Mouse (Mus musculus): ENCODE data around the gene Mab21l3. TPM values are rescaled to one million over a fixed set of nuclear protein-coding genes. Genes with fewer than 3 reads are reported as not detected.
"Not testable (repeated sequence)": the region's sequence is repeated elsewhere in the genome, so short reads cannot be mapped to it uniquely, and the experiment has no call there.

Mab21l3 gene
- total RNA-seq, 2 experiments from 2014 or later = 0.12 to 0.16 TPM

- DNase-seq (ENCODE audit: low spot score in 2 of 2) = no peak
Measured at GRCm38 (mm10) chr3:101842372-101843094, 6.2 kb downstream of the Mab21l3 start.

GRCm38 (mm10) chr3:101839327-101839726, 9.4 kb downstream of the Mab21l3 start:
- no peak for DNase-seq (ENCODE audit: low spot score in 2 of 2)

GRCm38 (mm10) chr3:101836971-101837370, 11.8 kb downstream of the Mab21l3 start:
- no peak for DNase-seq (ENCODE audit: low spot score in 2 of 2)

DNA sequence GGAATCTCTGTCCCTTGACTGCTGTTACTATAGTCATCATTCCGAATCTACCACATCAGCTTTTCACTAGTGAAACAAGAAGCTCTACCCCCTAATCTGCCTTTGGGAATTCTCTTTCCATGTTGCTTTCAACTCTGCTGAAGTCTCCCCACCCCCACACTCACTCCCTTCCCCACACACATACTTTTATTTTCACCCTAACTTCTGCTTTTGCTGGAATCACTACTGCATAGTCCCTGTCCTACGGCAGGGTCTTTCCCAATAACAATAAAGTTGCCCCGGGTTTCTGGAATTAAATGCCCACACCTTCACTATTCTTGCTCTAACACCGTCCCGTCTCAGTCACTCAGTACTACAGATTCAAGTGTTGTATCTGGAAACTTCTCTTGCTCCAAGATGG, 12.2 kb downstream of the Mab21l3 start:
- no peak for DNase-seq (ENCODE audit: low spot score in 2 of 2)

DNA sequence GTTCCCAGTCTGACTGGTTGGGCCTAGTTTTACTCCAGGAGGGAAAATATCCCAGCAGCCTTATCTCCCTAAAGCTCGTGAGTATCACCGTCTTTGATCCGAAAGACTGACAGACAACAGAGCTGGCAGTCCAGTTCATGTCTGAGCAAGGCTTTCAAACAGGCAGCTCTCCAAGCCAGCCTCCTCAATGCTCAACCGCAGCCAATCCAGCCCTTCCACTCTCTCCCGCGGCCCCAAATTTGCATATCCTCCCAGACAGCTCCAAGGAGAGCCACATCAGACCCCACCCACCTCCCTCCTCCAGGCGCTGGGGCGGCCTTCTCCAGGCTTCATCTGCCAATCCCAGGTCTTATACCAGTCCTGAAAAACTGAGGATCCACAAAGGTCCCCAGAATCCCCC, 12.7 kb downstream of the Mab21l3 start:
- DNase-seq (ENCODE audit: low spot score in 2 of 2) = peak; percentile 57 to 78

- DNase-seq (ENCODE audit: low spot score in 2 of 2) = no peak
Measured at GRCm38 (mm10) chr3:101831189-101831858, 17.4 kb downstream of the Mab21l3 start.

GRCm38 (mm10) chr3:101829881-101830616, 18.7 kb downstream of the Mab21l3 start:
- DNase-seq (ENCODE audit: low spot score in 2 of 2) = no peak

- DNase-seq (ENCODE audit: low spot score in 2 of 2) = no peak
Measured at GRCm38 (mm10) chr3:101828595-101828994, 20.2 kb downstream of the Mab21l3 start.

GRCm38 (mm10) chr3:101827220-101827715, 21.5 kb downstream of the Mab21l3 start:
- no peak for DNase-seq (ENCODE audit: low spot score in 2 of 2)

GRCm38 (mm10) chr3:101824338-101824737, 24.4 kb downstream of the Mab21l3 start:
- DNase-seq (ENCODE audit: low spot score in 2 of 2) = no peak

- no peak for DNase-seq (ENCODE audit: low spot score in 2 of 2)
Measured at GRCm38 (mm10) chr3:101822052-101822451, 26.7 kb downstream of the Mab21l3 start.

DNA sequence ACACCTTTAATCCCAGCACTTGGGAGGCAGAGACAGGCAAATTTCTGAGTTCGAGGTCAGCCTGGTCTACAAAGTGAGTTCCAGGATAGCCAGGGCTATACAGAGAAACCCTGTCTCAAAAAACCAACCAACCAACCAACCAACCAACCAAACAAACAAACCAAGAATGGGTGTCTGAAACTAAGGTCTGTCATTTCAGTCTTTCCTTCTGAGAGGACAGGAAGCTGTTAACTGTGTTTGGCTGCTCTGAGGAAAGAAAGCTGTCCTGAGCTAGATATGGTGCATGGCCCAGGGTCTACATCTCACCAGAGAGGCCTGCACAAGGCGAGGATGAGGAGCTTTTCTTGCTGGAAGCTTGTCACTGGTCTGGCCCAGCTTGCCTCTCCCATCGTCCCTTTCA, 28.1 kb downstream of the Mab21l3 start:
- DNase-seq (ENCODE audit: low spot score in 2 of 2) = not testable (repeated sequence)

DNA sequence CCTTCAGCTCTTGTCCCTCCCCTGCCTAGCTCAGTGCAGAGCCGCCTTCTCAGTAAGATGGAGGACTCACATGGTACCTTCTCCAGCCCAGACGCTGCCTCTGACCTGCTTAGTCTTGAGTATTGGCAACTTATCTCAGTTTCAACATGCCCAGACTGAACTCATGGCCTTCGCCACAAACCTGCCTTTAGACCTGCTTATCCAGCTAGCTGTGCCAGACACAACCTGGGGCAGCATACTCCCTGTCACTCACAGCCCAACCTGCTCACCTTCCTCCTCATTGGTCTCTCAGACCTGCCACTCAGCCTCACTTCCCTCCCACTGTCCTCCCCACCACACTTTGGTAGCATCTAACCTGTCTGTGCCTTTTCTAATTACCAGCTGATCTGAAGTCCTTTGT, 32.8 kb downstream of the Mab21l3 start:
- DNase-seq (ENCODE audit: low spot score in 2 of 2) = no peak

- no peak for DNase-seq (ENCODE audit: low spot score in 2 of 2)
Measured at GRCm38 (mm10) chr3:101814790-101815189, 34.0 kb downstream of the Mab21l3 start.

GRCm38 (mm10) chr3:101812341-101812962, 36.3 kb downstream of the Mab21l3 start:
- DNase-seq (ENCODE audit: low spot score in 2 of 2) = peak in 1 of 2 experiments; percentile 44

DNA sequence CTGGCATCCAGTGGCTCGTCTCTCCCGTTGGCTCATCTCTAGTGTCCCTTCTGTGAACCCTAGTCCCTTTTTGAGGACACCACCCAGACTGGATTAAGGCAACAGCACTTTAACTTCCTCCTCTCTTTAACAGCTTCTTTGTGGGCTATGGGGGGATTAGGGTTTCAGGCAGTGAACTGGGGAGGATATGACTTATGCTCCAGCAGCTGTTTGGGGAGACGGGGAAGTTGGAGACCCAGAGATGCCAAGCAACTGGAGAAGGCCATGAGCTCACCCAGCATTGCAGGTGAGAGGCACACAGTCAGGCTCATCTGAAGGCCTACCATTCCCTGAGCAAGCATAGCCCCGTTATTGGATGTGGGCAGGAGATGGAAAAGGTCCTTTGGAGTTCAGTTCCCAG, 36.8 kb downstream of the Mab21l3 start:
- DNase-seq (ENCODE audit: low spot score in 2 of 2) = no peak

GRCm38 (mm10) chr3:101807646-101808045, 41.1 kb downstream of the Mab21l3 start:
- DNase-seq (ENCODE audit: low spot score in 2 of 2) = no peak

DNA sequence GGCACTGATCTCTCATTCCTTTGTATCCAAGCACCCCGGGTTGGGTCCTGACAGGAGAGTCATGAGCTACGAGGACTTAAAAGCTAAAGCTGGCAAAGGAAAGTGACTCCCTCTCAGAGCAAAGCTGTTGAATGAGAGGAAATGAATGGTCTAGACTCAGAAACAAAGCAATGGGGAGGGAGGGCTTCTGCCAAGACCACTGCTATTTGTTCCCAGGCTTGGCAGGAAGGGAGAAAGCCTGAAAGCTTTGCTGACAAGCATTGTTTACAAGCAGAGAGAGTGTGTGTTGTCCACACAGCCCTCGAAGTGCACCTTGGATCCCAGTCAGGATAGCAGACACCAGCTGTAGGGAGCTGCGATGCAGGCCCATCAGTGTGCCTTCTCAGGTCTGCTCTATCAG, 41.8 kb downstream of the Mab21l3 start:
- DNase-seq (ENCODE audit: low spot score in 2 of 2) = no peak

DNA sequence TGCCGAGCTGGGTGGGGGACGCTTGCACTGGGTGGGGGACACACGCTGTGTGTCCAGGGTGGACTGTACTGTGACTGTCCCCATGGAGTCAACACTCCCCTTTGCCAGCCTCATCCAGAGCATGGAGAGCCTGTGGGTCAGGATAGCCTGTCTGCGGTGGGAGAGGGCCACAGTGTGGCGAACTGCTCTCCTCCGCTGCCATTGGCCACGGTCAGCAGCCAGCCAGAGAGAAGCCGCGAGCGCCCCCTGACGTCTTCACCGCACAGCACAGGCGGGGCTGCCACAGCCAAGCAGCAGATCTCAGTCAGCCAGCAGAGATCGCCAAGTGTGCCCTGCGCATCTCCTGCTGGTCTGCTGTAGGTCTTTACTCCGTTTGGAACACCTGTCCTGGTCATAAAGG, 42.6 kb downstream of the Mab21l3 start:
- DNase-seq (ENCODE audit: low spot score in 2 of 2) = peak; percentile 80 to 88

- DNase-seq (ENCODE audit: low spot score in 2 of 2) = no peak
Measured at GRCm38 (mm10) chr3:101805562-101806004, 43.2 kb downstream of the Mab21l3 start.

DNA sequence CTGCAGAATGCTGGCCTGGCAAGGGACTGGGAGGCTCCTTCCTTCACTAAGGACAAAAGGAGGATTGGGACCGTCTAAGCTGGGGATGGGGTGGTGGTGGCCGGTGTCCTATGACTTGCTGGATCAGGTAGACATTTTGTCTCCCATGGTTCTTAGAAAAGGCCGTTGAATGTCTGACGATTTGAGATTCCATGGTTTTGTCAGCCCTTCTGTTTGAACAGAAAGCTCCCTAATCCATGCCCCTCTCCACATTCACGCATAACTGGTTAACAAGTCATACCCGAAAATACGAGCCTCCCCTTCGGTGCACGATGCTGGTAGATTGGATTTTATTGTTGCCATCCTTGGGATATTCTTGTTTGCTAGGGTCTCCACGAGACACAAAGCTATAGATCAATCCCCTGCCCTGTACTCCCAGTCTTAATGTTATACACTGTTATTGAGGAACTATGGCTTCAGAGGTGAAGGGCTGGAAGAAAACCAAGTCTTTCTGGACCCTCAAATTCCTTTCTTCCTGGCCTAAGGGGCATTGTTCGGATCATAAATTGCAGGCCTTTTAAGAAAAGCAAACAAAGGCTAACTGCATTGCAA, 43.7 kb downstream of the Mab21l3 start:
- DNase-seq (ENCODE audit: low spot score in 2 of 2) = no peak
